ENCODE assay signal across 8 mouse cellular contexts in the genomic region with DNA sequence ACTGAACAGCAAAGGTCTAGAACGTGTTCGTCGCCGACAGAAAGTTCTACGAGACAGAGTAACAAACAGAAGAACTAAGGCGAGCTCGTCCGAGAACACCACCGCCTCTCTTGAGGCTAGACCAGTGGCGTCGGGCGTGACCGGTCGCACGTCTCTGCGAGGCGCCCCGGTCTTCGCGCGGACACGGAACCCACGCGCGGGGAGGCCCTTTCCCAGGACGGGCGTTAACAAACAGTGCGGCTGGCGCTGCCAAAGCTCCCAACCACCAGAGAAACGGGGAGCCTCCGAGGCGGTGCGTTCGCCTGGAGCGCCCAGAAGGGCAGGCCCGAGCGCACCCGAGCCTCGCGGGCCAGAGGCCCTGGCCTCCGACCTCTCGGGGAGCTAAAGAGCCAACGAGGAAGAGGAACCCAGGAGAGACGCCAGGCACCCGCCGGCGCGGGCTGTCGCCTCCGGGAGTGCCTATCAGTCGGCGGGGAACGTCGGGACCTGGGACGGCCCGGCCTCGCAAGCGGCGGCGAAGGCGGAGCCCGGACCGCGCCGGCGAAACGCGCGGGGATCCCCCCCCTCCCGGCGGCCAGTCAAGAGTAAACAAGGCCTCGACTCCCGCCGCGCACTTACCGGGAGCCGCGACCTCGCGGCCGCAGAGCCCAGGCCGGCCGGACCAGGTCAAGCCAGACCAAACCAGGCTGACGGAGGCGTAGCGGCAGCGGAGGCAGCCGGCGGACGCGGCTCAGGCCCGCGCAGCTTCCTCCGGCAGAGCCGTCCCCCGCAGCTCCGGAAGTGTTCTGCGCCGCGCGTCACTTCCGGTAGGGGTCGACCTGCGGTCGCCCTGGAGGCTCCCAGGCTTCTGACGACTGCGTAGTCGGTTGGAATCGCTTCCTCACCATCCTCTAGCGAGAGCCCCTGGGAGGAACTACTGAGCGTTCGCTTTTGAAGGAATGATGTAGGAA. TPM values are rescaled to one million over a fixed set of nuclear protein-coding genes. Genes with fewer than 3 reads are reported as not detected.
A peak's percentile ranks its signal among the peaks of the same experiment; 100 is the strongest.
DNase-seq lines count a peak whose midpoint lies in the region; ATAC-seq lines count a peak whose summit lies in the region.

A gene (minus strand): TSS at position 776 of the 950 bp plus-strand sequence.

- peak; percentile 90 for ATAC-seq in inflammation-experienced regulatory T-cells, adult 6 months
- ATAC-seq in megakaryocyte-erythroid progenitor cell, adult 5-6 weeks (replicated peaks; ENCODE audit: low FRiP score, low TSS enrichment, poor library complexity, severe bottlenecking) = peak; percentile 92

- intact Hi-C loops in gastrocnemius, postnatal 14 days (cut with DNase I; ENCODE audit: low total_unique reads) = no loop called here
- intact Hi-C loops in left cerebral cortex, postnatal 10 days (cut with DNase I) = no loop called here

- DNase-seq in adipocyte (ENCODE audit: low spot score) = peak; percentile 89
- peak; percentile 94 for DNase-seq in embryo, embryonic 10 days (ENCODE audit: low spot score)
- DNase-seq in gastrocnemius, postnatal 14 days = peak; percentile 92
- peak; percentile 90 to 95 for DNase-seq in left cerebral cortex, postnatal 10 days (ENCODE audit: extremely low spot score in 1 of 2, low spot score in 2 of 2)
- DNase-seq in right cerebral cortex, postnatal 25 days = peak; percentile 94
- DNase-seq in urinary bladder, postnatal 4 days (ENCODE audit: low spot score in 2 of 2) = peak; percentile 85 to 89

RNA-seq across cellular contexts. Expression of the gene that starts here (rescaled TPM):
- total RNA-seq in gastrocnemius, postnatal 14 days (2021) = 10 to 100 TPM; 49.0 to 53.4 TPM
- 10 to 100 TPM; 55.7 to 65.6 (median 62.7) TPM for polyA plus RNA-seq in inflammation-experienced regulatory T-cells, adult 6 months (2017; shearing (Covaris generic))
- 10 to 100 TPM; 46.7 to 48.8 TPM for total RNA-seq in left cerebral cortex, postnatal 10 days (2021)
- total RNA-seq in megakaryocyte-erythroid progenitor cell, adult 5-6 weeks (2014; fragmentation: Nextera tagmentation) = 38.8 and 59.3 TPM in 2 replicates
- 61.5 and 65.1 TPM in 2 replicates for total RNA-seq in megakaryocyte-erythroid progenitor cell, adult 5-6 weeks (2017)

Comparison
In these comparisons a context has a peak if more than half of its experiments do, and no peak if none do; other contexts are left out.
1. Peak in every context shown above with its lines: DNase-seq and ATAC-seq.